Mouse (Mus musculus) liver, embryonic 12.5 days (tissue): ENCODE data around the gene Gm9573. TPM values are rescaled to one million over a fixed set of nuclear protein-coding genes. Genes with fewer than 3 reads are reported as not detected.

Source experiments
- ATAC-seq: fragments of 200-750 bp; cut with Nextera tagmentation; 2 replicates; pipeline ENCODE4 v1.8.0; 2017; ENCODE audit warnings: moderate number of reproducible peaks, mild to moderate bottlenecking, moderate library complexity
- H3K27ac ChIP-seq: fragments of 300-500 bp; sonication (generic); 2 replicates; pipeline ENCODE4 v1.5.1; 2016; ENCODE audit warnings: mild to moderate bottlenecking
- H3K27me3 ChIP-seq: fragments of 300-500 bp; sonication (generic); replicated peaks from 2 replicates; pipeline ENCODE4 v1.6.1; 2016; ENCODE audit warnings: mild to moderate bottlenecking, moderate library complexity
- H3K36me3 ChIP-seq: fragments of 300-500 bp; sonication (generic); 2 replicates; pipeline ENCODE4 v1.6.1; 2016; ENCODE audit warnings: mild to moderate bottlenecking, moderate library complexity
- H3K4me1 ChIP-seq: fragments of 300-500 bp; sonication (generic); 2 replicates; pipeline ENCODE4 v1.6.1; 2016
- H3K4me2 ChIP-seq: fragments of 300-500 bp; sonication (generic); 2 replicates; pipeline ENCODE4 v1.6.1; 2016; ENCODE audit warnings: mild to moderate bottlenecking, moderate library complexity
- H3K4me3 ChIP-seq: fragments of 300-500 bp; sonication (generic); 2 replicates; pipeline ENCODE4 v1.5.1; 2016; ENCODE audit warnings: mild to moderate bottlenecking, moderate library complexity
- H3K9ac ChIP-seq: fragments of 300-500 bp; sonication (generic); 2 replicates; pipeline ENCODE4 v1.6.1; 2016; ENCODE audit warnings: mild to moderate bottlenecking, moderate library complexity
- H3K9me3 ChIP-seq: fragments of 300-500 bp; sonication (generic); replicated peaks from 2 replicates; pipeline ENCODE4 v1.6.1; 2016; ENCODE audit warnings: mild to moderate bottlenecking, moderate library complexity
- WGBS: fragments of 180-500 bp; shearing (Covaris S2); methylation state at CpG from one replicate; pipeline ENCODE4 v1.1.7; 2016; ENCODE audit not compliant: insufficient replicate concordance; 5-methylcytosine and 5-hydroxymethylcytosine counted together
- polyA plus RNA-seq: library from polyadenylated mRNA; unstranded; fragments of >200 nt; fragmentation: Nextera tagmentation; extraction: Ambion mirVana; gene quantifications from 2 replicates; pipeline ENCODE4 v1.2.1, GENCODE M21; 2016

Gene Gm9573
- polyA plus RNA-seq, 1 experiment from 2014 or later: not detected

GRCm38 (mm10) chr17:35639352-35639751 is 12.9 kb upstream of the Gm9573 start:
- Histone ChIP-seq H3K27me3 (peaks cover 56% of the 10 kb centered on the region), H3K27ac (no peak overlapping the region), H3K36me3 (no peaks in the 10 kb centered on the region), H3K9ac (no peak overlapping the region), H3K4me3 (no peak overlapping the region), H3K9me3 (no peaks in the 10 kb centered on the region), H3K4me1 (no peaks in the 10 kb centered on the region), H3K4me2 (no peak overlapping the region)
- WGBS: 57% methylated on average over 6 of the region's 6 CpGs
- ATAC-seq: no peak

GRCm38 (mm10) chr17:35638475-35639190 is 12.2 kb upstream of the Gm9573 start:
- H3K27me3 ChIP-seq: peaks cover 55% of the 10 kb centered on the region
- no peak overlapping the region for H3K4me2 ChIP-seq
- WGBS: 21% methylated on average over 14 of the region's 14 CpGs
- no peaks in the 10 kb centered on the region for H3K36me3 ChIP-seq
- ATAC-seq: peak; percentile 49; the same call in 1 of the 2 replicates
- H3K9me3 ChIP-seq: no peaks in the 10 kb centered on the region
- H3K9ac ChIP-seq: no peak overlapping the region
- H3K4me1 ChIP-seq: no peaks in the 10 kb centered on the region
- H3K27ac ChIP-seq: no peak overlapping the region
- no peak overlapping the region for H3K4me3 ChIP-seq

- 27% methylated on average over 5 of the region's 5 CpGs for WGBS
- H3K4me2 ChIP-seq: no peak overlapping the region
- H3K4me1 ChIP-seq: no peaks in the 10 kb centered on the region
- no peaks in the 10 kb centered on the region for H3K36me3 ChIP-seq
- H3K9me3 ChIP-seq: no peaks in the 10 kb centered on the region
- H3K27ac ChIP-seq: no peak overlapping the region
- peaks cover 45% of the 10 kb centered on the region for H3K27me3 ChIP-seq
- ATAC-seq: no peak
- no peak overlapping the region for H3K9ac ChIP-seq
- no peak overlapping the region for H3K4me3 ChIP-seq
Measured at GRCm38 (mm10) chr17:35636363-35636762, 9.9 kb upstream of the Gm9573 start.

GRCm38 (mm10) chr17:35635699-35636111 is 9.3 kb upstream of the Gm9573 start:
- Histone ChIP-seq H3K27ac (no peak overlapping the region), H3K4me2 (peak overlapping the region; percentile 52), H3K9me3 (no peaks in the 10 kb centered on the region), H3K27me3 (peaks cover 43% of the 10 kb centered on the region), H3K4me3 (peak overlapping the region; percentile 26), H3K9ac (no peak overlapping the region), H3K36me3 (no peaks in the 10 kb centered on the region), H3K4me1 (no peaks in the 10 kb centered on the region)
- ATAC-seq: no peak
- 5% methylated on average over 15 of the region's 15 CpGs for WGBS

GRCm38 (mm10) chr17:35635202-35635601 is 8.8 kb upstream of the Gm9573 start:
- Histone ChIP-seq H3K36me3 (no peaks in the 10 kb centered on the region), H3K4me3 (no peak overlapping the region), H3K9me3 (no peaks in the 10 kb centered on the region), H3K27ac (no peak overlapping the region), H3K9ac (no peak overlapping the region), H3K27me3 (peaks cover 43% of the 10 kb centered on the region), H3K4me2 (no peak overlapping the region), H3K4me1 (no peaks in the 10 kb centered on the region)
- no peak for ATAC-seq
- 69% methylated on average over 2 of the region's 3 CpGs for WGBS

- Histone ChIP-seq H3K4me1 (no peaks in the 10 kb centered on the region), H3K4me3 (no peak overlapping the region), H3K9me3 (no peaks in the 10 kb centered on the region), H3K36me3 (no peaks in the 10 kb centered on the region), H3K9ac (no peak overlapping the region), H3K27me3 (peaks cover 36% of the 10 kb centered on the region), H3K27ac (no peak overlapping the region), H3K4me2 (no peak overlapping the region)
- 16% methylated on average over 1 of the region's 1 CpGs for WGBS
- no peak for ATAC-seq
Measured at GRCm38 (mm10) chr17:35633992-35634391, 7.6 kb upstream of the Gm9573 start.

- H3K4me1 ChIP-seq: no peaks in the 10 kb centered on the region
- 57% methylated on average over 4 of the region's 4 CpGs for WGBS
- no peaks in the 10 kb centered on the region for H3K36me3 ChIP-seq
- no peak for ATAC-seq
- no peak overlapping the region for H3K9ac ChIP-seq
- H3K4me2 ChIP-seq: no peak overlapping the region
- H3K27me3 ChIP-seq: no peaks in the 10 kb centered on the region; the same call in 1 of the 2 replicates
- H3K4me3 ChIP-seq: no peak overlapping the region
- no peaks in the 10 kb centered on the region for H3K9me3 ChIP-seq
- no peak overlapping the region for H3K27ac ChIP-seq
Measured at GRCm38 (mm10) chr17:35617127-35617526, 9.3 kb downstream of the Gm9573 start.

- no peak overlapping the region for H3K4me3 ChIP-seq
- peaks cover 6% of the 10 kb centered on the region; the same call in 1 of the 2 replicates for H3K9me3 ChIP-seq
- peaks cover 14% of the 10 kb centered on the region for H3K27me3 ChIP-seq
- H3K4me1 ChIP-seq: no peaks in the 10 kb centered on the region
- no peak overlapping the region for H3K4me2 ChIP-seq
- WGBS: 36% methylated on average over 8 of the region's 8 CpGs
- ATAC-seq: no peak
- no peak overlapping the region for H3K27ac ChIP-seq
- no peaks in the 10 kb centered on the region for H3K36me3 ChIP-seq
- H3K9ac ChIP-seq: no peak overlapping the region
Measured at GRCm38 (mm10) chr17:35601736-35602354, 24.6 kb downstream of the Gm9573 start.

GRCm38 (mm10) chr17:35601249-35601648 is 25.2 kb downstream of the Gm9573 start, which contains the start of gene Sfta2:
Gene Sfta2, plus strand, starts transcription at chr17:35601549.
- no peak within 1 kb of the TSS for H3K4me3 ChIP-seq
- H3K4me1 ChIP-seq: no peaks in the 10 kb centered on the region
- WGBS: 48% methylated on average over 2 of the region's 2 CpGs
- H3K9ac ChIP-seq: no peak within 1 kb of the TSS
- no peak for ATAC-seq
- H3K27ac ChIP-seq: no peak within 1 kb of the TSS
- H3K9me3 ChIP-seq: peaks cover 6% of the 10 kb centered on the region; the same call in 1 of the 2 replicates
- H3K27me3 ChIP-seq: peaks cover 14% of the 10 kb centered on the region
- H3K4me2 ChIP-seq: no peak within 1 kb of the TSS
- H3K36me3 ChIP-seq: no peaks in the 10 kb centered on the region

- Histone ChIP-seq H3K27ac (no peak overlapping the region), H3K4me3 (no peak overlapping the region), H3K9me3 (peaks cover 6% of the 10 kb centered on the region; the same call in 1 of the 2 replicates), H3K4me1 (no peaks in the 10 kb centered on the region), H3K27me3 (peaks cover 7% of the 10 kb centered on the region), H3K9ac (no peak overlapping the region), H3K36me3 (no peaks in the 10 kb centered on the region), H3K4me2 (no peak overlapping the region)
- ATAC-seq: no peak
- WGBS: 70% methylated on average over 3 of the region's 3 CpGs
Measured at GRCm38 (mm10) chr17:35597399-35597798, 29.0 kb downstream of the Gm9573 start.

GRCm38 (mm10) chr17:35594456-35594855 is 32.0 kb downstream of the Gm9573 start:
- no peak overlapping the region for H3K9ac ChIP-seq

GRCm38 (mm10) chr17:35593786-35594185 is 32.7 kb downstream of the Gm9573 start:
- WGBS: 25% methylated on average over 4 of the region's 4 CpGs
- Histone ChIP-seq H3K4me3 (no peak overlapping the region), H3K9me3 (peaks cover 6% of the 10 kb centered on the region; the same call in 1 of the 2 replicates), H3K27ac (no peak overlapping the region), H3K4me1 (no peaks in the 10 kb centered on the region), H3K27me3 (peaks cover 7% of the 10 kb centered on the region; the same call in 1 of the 2 replicates), H3K36me3 (no peaks in the 10 kb centered on the region), H3K9ac (no peak overlapping the region), H3K4me2 (no peak overlapping the region)
- ATAC-seq: no peak

More at GRCm38 (mm10) chr17:35594456-35594855, 32.0 kb downstream of the Gm9573 start:
- Histone ChIP-seq H3K4me1 (no peaks in the 10 kb centered on the region), H3K27me3 (peaks cover 7% of the 10 kb centered on the region; the same call in 1 of the 2 replicates), H3K36me3 (no peaks in the 10 kb centered on the region), H3K27ac (no peak overlapping the region), H3K4me3 (no peak overlapping the region), H3K4me2 (no peak overlapping the region), H3K9me3 (peaks cover 6% of the 10 kb centered on the region; the same call in 1 of the 2 replicates)
- 61% methylated on average over 7 of the region's 7 CpGs for WGBS
- no peak for ATAC-seq
